Mouse (Mus musculus) liver, adult (tissue): ENCODE data around the gene Phlpp2.
A peak's percentile ranks its signal among the peaks of the same experiment; 100 is the strongest.

Source experiments
- GATA4 ChIP-seq: IDR thresholded peaks from 2 replicates; pipeline ENCODE4 v1.6.1; 2014; ENCODE audit warnings: mild to moderate bottlenecking, low read length; ENCODE audit not compliant: insufficient replicate concordance

Gene Phlpp2

DNA sequence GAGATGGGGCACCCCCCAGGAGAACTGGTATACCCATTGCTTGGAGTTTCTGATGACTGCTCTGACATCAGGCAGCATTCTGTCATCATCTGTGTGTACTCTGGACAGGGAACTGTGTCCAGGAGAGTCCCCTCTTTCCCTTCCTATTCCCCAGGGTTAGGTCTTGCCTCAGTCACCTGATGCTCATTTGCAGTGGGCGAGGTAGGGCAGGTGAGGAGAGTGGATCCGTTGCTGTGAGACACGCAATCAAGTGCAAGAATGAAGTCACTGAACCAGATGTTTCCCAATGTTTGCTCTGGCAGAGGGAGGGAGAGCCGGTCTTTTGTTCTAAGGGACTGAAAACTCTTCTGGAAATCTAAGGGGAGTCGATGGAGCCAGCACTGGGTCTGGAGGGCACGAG lies 111.0 kb downstream of the Phlpp2 start:
- TF ChIP-seq GATA4, result peak; percentile 21; the same call in 1 of the 2 replicates

DNA sequence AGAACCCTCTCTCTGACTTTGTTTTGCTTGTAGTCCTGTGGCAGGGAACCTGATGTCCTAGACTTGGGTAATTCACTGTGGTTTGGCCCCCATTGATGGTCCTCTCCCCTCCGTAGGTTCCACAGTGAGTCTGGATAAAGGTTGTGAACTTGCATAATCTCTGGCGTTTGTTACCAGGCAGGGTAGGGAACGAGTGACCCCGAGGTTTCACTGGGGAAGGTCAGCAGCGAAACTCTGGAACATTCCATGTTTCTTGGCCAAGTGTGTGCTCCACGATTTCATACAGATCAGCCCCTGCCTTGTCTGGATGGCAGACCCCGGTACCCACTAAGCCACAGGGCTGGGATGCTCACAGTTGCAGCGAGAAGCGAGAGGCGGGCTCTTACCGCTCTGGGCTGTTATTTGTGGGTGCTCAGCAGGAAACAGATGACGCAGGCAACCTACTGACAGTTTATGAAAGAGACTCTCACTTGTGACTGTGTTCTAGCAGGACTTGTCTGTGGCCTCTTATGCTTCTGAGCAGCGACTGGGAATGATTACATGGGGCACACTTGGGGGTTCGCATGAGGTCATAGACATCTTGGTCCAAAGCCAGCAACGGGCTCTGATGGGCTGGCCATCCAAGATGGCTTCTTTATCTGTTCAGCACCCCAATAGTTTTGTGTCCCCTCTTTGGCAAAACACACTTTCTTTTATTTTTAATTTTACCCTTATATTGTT lies 114.2 kb downstream of the Phlpp2 start:
- TF ChIP-seq GATA4, result no peak; the same call in 1 of the 2 replicates

DNA sequence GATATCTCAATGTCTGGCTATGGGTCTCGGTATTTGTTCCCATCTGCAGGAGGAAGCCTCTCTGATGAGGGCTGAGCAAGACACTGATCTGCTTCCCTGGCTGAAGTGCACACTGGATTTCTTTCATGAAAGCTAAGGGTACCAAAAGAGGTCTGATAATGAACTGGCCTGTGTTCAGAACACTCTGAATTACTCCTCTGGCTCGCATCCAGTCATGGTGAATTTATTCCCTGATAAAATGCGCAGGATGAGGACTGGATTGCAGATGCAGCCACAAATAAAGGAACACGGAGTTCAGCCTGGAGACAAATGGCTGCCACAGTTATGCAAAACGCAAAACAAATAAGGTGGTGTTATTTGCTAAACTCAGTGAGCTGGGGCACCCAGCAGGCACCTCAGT lies 115.6 kb downstream of the Phlpp2 start:
- no peak for TF ChIP-seq GATA4

DNA sequence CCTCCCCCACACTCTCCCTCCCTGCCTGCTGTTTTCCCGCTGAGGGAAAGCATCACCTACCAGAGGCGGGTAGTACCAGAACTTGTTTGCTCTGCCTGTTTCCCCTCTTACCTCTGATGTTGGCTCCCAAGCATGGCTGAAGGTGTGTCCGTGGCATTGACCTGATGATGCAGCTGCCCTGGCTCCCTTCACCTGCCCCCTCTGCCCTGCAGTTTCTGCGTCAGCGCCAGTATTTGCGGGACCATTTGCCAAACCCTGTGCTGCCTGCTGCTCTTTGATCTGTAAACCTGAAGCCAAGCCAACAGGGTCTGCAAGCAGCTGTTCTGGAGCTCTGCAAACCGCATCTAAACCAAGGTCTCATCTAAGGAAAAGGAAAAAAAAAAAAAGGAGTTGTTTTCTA lies 118.0 kb downstream of the Phlpp2 start:
- no peak for TF ChIP-seq GATA4

DNA sequence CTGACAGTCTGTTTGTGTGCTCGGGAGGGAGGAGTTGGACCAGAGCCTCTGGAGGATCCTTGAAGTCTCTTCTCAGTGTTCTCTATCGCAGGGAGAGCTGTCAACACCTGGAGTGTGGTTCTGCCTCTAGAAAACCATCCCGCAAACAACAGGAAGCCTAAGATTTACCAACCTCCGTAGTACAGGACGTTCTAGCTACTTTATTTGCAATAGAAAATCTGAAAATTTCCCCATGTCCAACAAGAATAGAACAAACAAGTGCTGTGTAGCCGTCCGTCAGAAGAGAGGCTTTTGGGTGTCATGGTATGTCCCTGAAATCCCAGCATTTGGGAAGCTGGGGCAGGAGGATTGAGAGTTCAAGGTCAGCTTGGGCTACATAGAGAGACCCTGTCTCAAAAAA lies 119.4 kb downstream of the Phlpp2 start:
- no peak for TF ChIP-seq GATA4

DNA sequence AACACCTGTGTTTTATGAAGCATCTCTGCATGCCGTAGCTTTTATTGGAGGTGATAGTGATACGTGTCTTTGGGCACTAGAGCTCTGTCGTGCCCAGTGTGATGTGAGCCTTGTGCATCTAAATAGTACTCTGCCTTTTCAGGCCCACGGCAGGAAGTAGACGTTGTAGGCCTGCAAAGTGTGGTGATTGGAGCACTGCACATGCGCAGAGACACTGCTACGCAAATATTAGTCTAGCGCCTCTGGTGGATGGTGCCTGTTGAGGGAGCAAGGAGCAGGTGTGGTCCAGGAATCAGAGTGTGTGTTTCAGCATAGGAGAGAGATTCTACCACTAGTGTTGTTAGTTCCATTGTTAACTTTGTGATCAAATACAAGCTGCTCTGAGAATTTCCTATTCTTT lies 120.8 kb downstream of the Phlpp2 start:
- TF ChIP-seq GATA4, result no peak

DNA sequence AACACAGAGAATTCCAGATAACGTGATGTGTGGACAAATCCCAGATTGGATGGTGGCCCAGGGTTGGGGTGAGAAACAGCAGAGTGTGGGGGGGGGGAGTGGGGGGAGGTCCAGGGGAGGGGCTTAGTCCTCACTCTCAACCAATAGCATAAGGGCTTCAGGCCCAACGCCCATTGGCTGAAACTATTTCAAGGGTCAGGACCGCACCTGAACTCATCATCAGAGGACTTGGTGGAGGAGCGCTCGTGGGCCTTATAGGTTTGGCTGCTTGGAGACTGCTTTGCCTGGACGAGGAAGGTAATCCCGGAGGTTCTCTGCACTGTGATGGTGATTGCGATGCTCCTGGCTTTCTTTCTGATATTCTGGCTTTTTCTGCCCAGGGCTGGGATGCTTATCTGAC lies 121.9 kb downstream of the Phlpp2 start, which contains the start of gene Tat:
Gene Tat, plus strand, starts transcription at position 214 of the 400 bp plus-strand sequence.
- TF ChIP-seq GATA4, result no peak

DNA sequence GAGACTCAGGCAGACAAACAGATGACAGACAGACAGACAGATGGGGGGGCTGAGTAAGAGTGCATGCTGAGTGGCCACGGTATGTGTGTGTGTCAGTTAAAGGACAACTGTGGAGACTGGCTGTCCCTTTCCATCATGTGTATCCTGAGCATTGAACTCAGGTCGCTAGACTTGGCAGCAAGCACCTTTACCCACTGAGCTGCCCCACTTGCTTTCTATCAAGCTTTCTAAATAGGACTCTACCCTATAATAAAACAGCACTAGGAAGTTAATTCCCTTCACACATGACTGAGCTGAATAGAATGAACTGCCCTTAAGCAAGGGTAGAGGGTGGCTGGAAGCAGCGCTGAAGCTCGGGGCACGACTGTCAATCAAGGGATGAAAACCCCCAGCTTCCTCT lies 123.8 kb downstream of the Phlpp2 start:
- no peak for TF ChIP-seq GATA4

DNA sequence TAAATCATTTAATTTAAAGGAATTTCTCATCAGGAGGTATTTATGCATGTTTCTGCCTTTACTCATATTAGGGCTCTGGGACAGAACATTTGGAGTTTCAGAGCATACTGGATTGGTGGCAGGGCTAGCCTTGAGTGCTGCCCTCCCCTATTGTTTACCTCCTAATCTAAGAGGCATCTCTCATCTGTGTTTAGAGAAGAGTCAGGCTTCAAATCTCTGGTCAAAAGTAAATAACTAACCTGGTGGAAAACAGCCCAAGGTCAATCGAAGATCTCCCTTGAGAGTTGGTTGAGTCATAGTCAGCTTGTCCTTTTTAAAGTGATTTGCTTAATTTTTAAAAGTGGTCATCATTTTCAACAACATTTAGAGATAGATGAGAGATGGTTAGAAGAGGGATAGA lies 124.6 kb downstream of the Phlpp2 start:
- TF ChIP-seq GATA4, result no peak
